Mouse (Mus musculus) megakaryocyte, embryonic 14.5 days (primary cell): Measurements from ENCODE around the gene Sar1a.

Experiments used
- FLI1 ChIP-seq: IDR thresholded peaks from 2 replicates; pipeline ENCODE4 v1.6.1; 2012; ENCODE audit warnings: low read length, inconsistent platforms, mixed read lengths
- GATA1 ChIP-seq: IDR thresholded peaks from 3 replicates; pipeline ENCODE4 v1.6.1; 2012; ENCODE audit warnings: mixed read lengths, low read length, inconsistent platforms, borderline replicate concordance

DNA sequence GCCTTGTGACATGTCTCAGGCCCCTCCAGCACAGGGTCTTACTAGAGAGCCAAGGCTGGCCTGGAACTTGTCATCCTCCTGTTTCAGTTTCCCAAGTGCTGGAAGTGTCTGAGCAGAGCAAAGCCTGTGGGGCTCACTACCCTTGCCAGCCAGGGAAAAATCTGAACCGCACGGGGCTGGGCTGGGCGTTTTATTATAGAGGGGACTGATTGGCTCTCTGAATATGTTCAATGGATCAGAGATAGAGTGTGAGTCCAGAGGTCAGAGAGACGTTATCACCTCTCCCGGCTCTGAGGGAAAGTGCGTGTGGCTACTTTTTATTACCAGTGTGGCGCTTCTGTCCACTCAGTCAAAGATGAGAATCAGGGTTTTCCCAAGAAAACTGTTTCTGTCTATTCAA is 33.5 kb upstream of the Sar1a start:
- TF ChIP-seq GATA1, result no peak
- TF ChIP-seq FLI1, result no peak
